Mouse (Mus musculus): Measurements from ENCODE around the gene Tpd52l1.
"Not testable (repeated sequence)": the region's sequence is repeated elsewhere in the genome, so short reads cannot be mapped to it uniquely, and the experiment has no call there.

Gene Tpd52l1

DNA sequence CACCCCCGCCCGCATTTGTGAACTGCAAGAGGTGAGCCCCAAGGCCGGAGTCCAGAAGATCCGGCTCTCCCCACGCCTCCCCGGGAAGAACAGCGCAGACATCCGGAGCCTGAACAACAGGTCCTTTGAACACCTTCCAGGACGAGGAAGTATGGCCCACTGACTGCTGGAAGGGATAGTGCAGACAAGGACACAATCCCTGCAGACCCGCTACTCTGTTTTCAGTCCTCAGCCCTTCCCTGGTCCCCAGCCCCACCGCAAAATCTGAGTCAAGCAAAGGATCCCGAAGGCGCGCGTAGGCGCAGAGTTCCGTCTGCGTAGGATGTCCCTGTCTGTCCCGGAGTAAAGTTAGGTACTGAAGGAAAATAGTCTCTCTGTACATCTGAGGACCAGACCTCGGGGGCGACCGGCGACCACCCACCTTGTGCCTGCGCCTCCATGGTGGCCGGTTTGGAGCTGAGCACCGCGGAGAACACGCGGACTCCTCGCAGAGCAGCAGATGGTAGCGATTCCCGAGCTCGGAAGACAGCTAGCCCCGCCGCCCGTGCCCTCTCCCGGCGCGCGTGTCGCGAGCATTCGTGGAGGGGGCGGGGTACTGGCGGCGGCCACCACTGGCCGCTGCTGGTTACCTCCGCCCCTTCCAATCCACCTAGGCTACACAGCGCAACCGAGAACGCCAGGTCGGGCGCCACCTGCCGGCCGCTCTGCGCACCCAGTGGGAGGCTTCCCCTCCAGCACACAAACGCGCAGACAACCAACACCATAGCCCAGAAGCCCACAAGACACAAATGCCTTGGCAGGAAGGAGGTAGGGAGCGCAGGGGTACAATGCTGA is at the start of gene Tpd52l1:
TSS of gene Tpd52l1 (minus strand) at position 668 of the 834 bp plus-strand sequence.
- peak; percentile 34 for DNase-seq (ENCODE audit: low read depth)

GRCm38 (mm10) chr10:31494296-31494695 is 48.5 kb upstream of the Tpd52l1 start:
- DNase-seq (ENCODE audit: low read depth) = no peak

GRCm38 (mm10) chr10:31467043-31467898 is 21.5 kb upstream of the Tpd52l1 start:
- peak; percentile 40 for DNase-seq (ENCODE audit: low read depth)

DNA sequence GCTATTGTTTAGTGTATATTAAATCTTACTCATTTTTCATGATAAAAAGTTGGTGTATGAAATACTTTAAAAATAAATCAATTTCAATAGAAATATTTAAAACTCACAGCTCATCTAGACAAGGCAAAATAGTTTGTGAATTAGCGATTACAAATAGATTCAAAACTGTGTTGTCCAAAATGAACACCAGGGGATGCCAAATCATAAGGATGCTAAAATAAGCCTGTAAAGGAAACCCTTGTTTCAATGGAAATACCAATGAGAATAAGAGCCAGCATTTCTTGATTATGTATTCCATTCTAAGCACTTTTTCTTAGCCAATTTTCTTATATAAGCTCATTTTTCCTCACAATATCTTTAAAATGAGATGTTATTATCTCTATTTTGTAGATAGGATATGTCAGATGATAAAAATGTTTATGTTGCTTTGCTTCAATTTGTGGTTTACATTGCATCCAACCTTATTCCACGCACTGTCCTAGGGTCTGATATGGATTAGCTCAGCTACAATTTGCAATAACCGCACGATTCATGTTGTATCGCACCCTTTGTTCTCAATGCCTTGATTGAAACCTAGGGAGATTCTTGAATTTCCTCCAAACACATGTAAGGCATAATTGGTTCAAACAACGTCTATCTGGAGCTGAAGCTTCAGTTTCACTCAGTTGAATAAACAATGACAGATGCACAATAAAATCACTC is 20.2 kb upstream of the Tpd52l1 start:
- DNase-seq (ENCODE audit: low read depth) = peak; percentile 34

DNA sequence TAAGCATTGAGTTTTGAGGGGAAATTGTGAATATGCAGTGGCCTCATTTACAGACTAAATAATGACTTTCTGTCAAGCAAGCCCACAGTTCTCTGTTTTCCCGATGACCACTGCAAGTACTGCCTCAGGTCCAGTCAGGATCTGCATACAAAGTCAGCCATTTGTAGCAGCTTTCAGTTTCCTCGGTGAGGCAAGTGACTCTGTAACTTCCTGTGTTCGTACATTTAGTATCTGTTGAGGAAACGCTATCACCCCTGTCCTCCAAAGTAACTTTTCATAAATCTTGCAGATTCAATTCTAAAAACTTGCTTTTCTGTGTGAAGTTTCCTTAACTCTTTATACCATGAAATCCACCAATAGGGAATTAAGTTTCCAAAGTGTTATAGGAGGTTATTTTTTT is 19.7 kb upstream of the Tpd52l1 start:
- DNase-seq (ENCODE audit: low read depth) = no peak

- no peak for DNase-seq (ENCODE audit: low read depth)
Measured at GRCm38 (mm10) chr10:31463044-31463443, 17.3 kb upstream of the Tpd52l1 start.

DNA sequence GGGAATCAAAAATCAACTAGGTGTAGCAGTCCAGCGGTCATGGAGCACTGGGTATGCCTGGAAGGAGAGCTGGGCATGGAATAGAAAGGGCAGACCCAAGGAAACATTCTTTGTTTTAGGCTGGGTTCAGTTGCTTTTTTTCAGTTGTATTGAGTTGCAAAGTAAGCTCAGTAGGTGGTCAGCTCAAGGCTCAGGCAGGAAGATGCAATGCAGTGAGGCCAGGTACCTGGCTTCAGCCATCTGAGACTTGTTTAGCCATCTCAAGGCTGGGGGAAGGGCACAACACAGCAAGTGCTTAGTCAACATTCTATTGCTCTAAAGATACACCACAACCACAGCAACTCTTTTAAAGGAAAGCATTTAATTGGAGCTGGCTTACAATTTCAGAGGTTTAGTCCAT is 11.0 kb upstream of the Tpd52l1 start:
- DNase-seq (ENCODE audit: low read depth) = no peak

- DNase-seq (ENCODE audit: low read depth) = no peak
Measured at GRCm38 (mm10) chr10:31447083-31447482, 1.3 kb upstream of the Tpd52l1 start.

DNA sequence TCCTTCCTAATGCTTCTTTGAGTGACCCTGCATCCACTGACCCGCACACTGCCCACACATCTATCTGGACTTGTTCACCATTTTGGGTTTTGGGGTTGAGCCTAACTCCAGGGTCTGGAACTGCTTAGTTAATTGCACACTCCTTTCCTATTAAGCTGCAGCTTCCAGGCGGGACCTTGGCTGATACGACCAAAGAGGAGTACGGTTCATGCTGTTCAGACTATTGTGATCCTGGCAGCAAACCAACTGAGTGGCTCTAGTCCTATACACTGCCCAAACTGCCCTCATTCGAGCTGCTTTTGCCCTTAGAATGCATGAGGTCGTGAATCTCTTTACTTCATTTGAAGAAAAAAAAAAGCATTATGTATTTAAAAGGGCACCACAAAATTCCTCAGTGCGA is 1.6 kb downstream of the Tpd52l1 start:
- no peak for DNase-seq (ENCODE audit: low read depth)

DNA sequence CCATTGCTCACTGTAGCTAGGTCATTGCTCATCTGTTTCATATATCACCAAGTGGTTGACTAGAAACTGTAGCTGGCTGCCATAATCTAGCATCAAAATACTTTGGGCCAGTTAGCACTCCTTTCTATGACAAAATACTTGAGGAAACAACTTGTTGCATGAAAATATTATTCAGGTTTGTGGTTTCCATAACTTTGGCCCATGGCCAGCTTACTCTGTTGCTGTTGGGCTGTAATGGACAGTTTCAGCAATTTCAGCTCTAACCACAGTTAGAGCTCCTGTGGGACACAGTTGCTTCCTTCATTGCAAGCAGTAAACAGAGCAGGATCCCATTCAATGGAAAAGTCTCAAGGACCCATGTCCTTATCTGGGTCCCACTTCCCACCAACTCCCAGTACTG is 4.3 kb downstream of the Tpd52l1 start:
- DNase-seq (ENCODE audit: low read depth) = peak; percentile 7

DNA sequence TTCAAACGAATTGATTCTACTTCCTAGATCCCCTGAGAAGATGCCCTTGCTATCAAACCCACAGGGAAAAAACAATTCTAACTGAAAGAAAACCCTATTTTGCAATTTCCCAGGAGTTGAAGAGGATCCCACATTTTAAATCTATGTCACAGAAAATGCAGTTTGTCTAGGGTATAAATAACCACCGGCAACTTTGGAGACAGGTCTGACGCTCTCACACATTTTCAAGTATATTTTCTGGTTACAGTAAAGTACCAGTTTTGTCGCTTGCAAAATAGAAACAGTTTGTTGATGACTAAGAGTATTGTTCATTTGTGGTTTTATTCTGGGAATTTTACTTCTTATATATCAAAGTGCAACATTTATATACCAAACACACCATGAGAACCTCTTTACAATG is 9.7 kb downstream of the Tpd52l1 start:
- no peak for DNase-seq (ENCODE audit: low read depth)

DNA sequence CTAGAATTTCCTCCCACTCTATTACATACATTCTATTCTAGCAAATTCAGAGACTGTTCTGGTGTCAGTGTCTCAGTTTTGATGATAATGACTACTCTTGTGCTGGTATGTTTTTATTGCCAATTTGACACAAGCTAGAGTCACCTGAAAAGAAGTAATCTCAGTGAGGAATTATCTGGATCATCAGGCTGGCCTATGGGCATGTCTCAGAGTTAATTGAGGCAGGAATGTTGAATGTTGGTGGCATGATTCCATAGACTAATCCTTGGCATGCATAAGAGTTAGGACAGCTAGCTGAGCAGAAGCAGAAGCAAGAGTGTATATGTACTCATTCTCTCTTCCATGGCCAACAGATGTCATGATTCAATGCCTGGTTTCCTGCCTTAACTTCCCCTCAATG is 27.8 kb downstream of the Tpd52l1 start:
- no peak for DNase-seq (ENCODE audit: low read depth)

- DNase-seq (ENCODE audit: low read depth) = no peak
Measured at GRCm38 (mm10) chr10:31392990-31393389, 52.8 kb downstream of the Tpd52l1 start.

- DNase-seq (ENCODE audit: low read depth) = no peak
Measured at GRCm38 (mm10) chr10:31390777-31391395, 54.9 kb downstream of the Tpd52l1 start.

GRCm38 (mm10) chr10:31388566-31388965 is 57.2 kb downstream of the Tpd52l1 start:
- not testable (repeated sequence) for DNase-seq (ENCODE audit: low read depth)

- not testable (repeated sequence) for DNase-seq (ENCODE audit: low read depth)
Measured at GRCm38 (mm10) chr10:31370200-31370599, 75.6 kb downstream of the Tpd52l1 start.

DNA sequence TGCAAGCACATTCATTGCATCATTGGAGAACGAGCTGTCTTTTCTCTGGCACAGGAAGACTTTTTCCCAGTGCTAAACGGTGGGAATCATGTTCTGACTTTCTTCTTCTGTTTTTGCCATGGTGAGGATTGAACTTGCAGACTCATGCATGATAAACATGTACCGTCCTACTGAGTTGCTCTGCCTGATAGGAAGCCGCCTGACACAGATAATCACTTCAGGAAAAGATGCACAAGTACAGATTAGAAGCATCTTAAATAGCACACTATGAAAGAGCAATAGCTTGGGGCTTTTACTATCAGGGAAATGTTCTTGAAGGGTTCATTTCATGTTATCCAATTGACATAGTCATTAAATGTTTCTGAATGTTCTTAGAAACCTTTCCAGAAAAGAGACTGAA is 86.0 kb downstream of the Tpd52l1 start:
- DNase-seq (ENCODE audit: low read depth) = no peak

- no peak for DNase-seq (ENCODE audit: low read depth)
Measured at GRCm38 (mm10) chr10:31354886-31355461, 90.8 kb downstream of the Tpd52l1 start.

DNA sequence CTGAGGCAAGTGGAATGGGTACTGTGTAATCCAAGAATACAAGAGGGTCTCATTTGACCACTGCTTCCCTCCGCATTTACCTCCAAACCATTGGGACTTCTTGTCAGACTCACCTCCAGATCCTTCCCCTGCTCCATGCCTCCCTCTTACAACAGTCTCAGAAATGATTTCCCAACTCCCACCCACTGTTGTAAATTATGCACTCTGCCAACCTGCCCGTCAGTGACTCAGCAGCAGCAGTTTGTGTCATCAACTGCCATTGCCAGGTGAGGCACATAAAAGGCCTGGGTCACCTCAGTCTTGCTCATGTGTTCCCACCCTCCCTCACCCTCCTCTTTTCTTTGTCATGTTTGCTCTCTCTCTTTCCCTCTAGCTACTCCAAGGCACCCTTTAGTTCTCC is 91.6 kb downstream of the Tpd52l1 start:
- no peak for DNase-seq (ENCODE audit: low read depth)

DNA sequence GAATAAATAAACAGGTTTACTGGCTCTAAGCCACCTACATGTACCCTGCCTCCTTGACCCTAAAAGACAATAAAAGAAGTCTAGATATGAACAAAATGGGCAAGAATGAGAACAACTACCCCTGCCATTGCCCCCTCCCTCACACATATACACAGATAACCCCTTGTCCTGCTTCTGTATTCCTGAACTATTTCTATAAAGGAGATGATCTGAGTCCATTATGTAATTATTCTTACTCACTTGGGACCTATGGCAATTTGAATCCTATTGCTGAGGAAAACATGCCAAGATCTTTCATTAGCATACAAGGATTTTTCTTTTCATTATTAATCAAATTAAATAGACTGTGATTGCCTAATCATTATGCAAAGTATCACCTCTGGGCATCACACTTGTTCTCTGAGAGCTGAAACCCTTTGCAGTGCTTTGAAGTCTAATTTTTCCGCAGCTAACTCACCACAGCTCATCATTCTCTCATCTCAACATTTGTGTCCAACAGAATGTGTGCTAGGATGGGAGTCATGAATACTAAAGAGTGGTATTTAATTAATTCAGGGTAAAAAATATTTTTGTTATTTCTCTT is 92.8 kb downstream of the Tpd52l1 start:
- no peak for DNase-seq (ENCODE audit: low read depth)

- DNase-seq (ENCODE audit: low read depth) = no peak
Measured at GRCm38 (mm10) chr10:31351056-31351455, 94.7 kb downstream of the Tpd52l1 start.
